Mouse (Mus musculus) MEL (cell line): ENCODE results near the gene Tdrd6. TPM values are rescaled to one million over a fixed set of nuclear protein-coding genes. Genes with fewer than 3 reads are reported as not detected.

Source experiments
- polyA plus RNA-seq, 2 experiments: library from polyadenylated mRNA; stranded (reverse) in 1 of 2; unstranded in 1 of 2; fragments of >175 nt in 1 of 2; fragments of >200 nt in 1 of 2; gene quantifications; 2 replicates each; pipeline versions ENCODE4 v1.2.1 to v1.2.4; 2012; ENCODE audit warnings: low replicate concordance in 2 of 2, low read depth in 1 of 2; ENCODE audit not compliant: insufficient read length in 2 of 2, insufficient read depth in 1 of 2, missing spikeins in 1 of 2
- total RNA-seq: library from RNA; depleted of rRNA; stranded (reverse); fragments of 300-350 nt; gene quantifications from 2 replicates; pipeline ENCODE4 v1.2.3, GENCODE M21; 2012; rRNA removed

Gene Tdrd6
- total and polyA plus RNA-seq, 3 experiments, result not detected

Other genes with a start within 250 kb of the Tdrd6 start
- not detected in 2 replicates for gene Mep1a, start 127.5 kb downstream of the Tdrd6 start, total RNA-seq
- gene Mep1a, start 127.5 kb downstream of the Tdrd6 start, polyA plus RNA-seq, result not detected
- not detected in 2 replicates for gene Ankrd66, start 86.7 kb downstream of the Tdrd6 start, total RNA-seq
- not detected for gene Ankrd66, start 86.7 kb downstream of the Tdrd6 start, polyA plus RNA-seq
- not detected in 2 replicates for gene Pla2g7, start 62.2 kb downstream of the Tdrd6 start, total RNA-seq
- gene Pla2g7, start 62.2 kb downstream of the Tdrd6 start, polyA plus RNA-seq, result not detected
- not detected in 2 replicates for gene Slc25a27, start 36.9 kb upstream of the Tdrd6 start, total RNA-seq
- not detected for gene Slc25a27, start 36.9 kb upstream of the Tdrd6 start, polyA plus RNA-seq
- not detected in 2 replicates for gene Cyp39a1, start 37.1 kb upstream of the Tdrd6 start, total RNA-seq
- not detected for gene Cyp39a1, start 37.1 kb upstream of the Tdrd6 start, polyA plus RNA-seq
- gene Rcan2, start 171.1 kb upstream of the Tdrd6 start, total RNA-seq, result not detected in 2 replicates
- gene Rcan2, start 171.1 kb upstream of the Tdrd6 start, polyA plus RNA-seq, result under 1 TPM in 1 of 2 experiments, not detected in 1; 0.52 TPM